9 mouse cellular contexts compared by ENCODE assay signal in genomic region chr1:192822652-192823525, GRCm38 (mm10). TPM values are rescaled to one million over a fixed set of nuclear protein-coding genes. Genes with fewer than 3 reads are reported as not detected.
DNase-seq lines count a peak whose midpoint lies in the region; ATAC-seq and TF ChIP-seq lines count a peak whose summit lies in the region.
"Had no signal": no experiment of that assay in that cellular context is flagged by ENCODE, and none has a peak within 500 bp of the region (broad histone marks: within the 10 kb centered on the region; RNA-seq: fewer than 3 reads in every experiment).

No protein-coding gene starts in this region.

- 15% methylated on average over 13 of the region's 13 CpGs for WGBS in embryonic facial prominence, embryonic 10.5 days
- whole genome bisulfite sequencing in kidney, embryonic 14.5 days = 18% methylated on average over 13 of the region's 13 CpGs
- WGBS in midbrain, embryonic 13.5 days = 22% methylated on average over 13 of the region's 13 CpGs
- WGBS in thymus, adult 2 months = 80% methylated on average over 13 of the region's 13 CpGs

- peak; percentile 88 for ATAC-seq in kidney, embryonic 14.5 days (ENCODE audit: low FRiP score, low TSS enrichment)
- ATAC-seq in midbrain, embryonic 13.5 days = peak; percentile 83

- peaks cover 34% of the 10 kb centered on the region for H3K4me1 ChIP-seq in embryonic facial prominence, embryonic 10.5 days
- H3K4me1 ChIP-seq in kidney, embryonic 14.5 days (ENCODE audit: control insufficient read depth, insufficient read depth, low read length) = peaks cover 13% of the 10 kb centered on the region
- H3K4me1 ChIP-seq in midbrain, embryonic 13.5 days (replicated peaks) = peaks cover 18% of the 10 kb centered on the region
- 0 out of 2 replicates have a peak, but pooled peaks cover 2% of the 10 kb centered on the region for H3K4me1 ChIP-seq in thymus, adult 2 months (replicated peaks; ENCODE audit: control insufficient read depth, insufficient read depth, low read length)

- TF ChIP-seq POLR2A in thymus, adult 2 months (IDR thresholded peaks at IDR 0.05; ENCODE audit: control insufficient read depth, extremely low read depth, insufficient read depth, low read length, poor library complexity) = no peak

- DNase-seq in adrenal gland, adult (ENCODE audit: inconsistent age in 2 of 2, low spot score in 1 of 2) = peak; percentile 16 to 46
- no peak for DNase-seq in adrenal gland, postnatal 25 days
- DNase-seq in embryonic facial prominence, embryonic 10.5 days (ENCODE audit: low spot score) = peak; percentile 81
- DNase-seq in heart, adult 8-10 months (ENCODE audit: low spot score) = peak; percentile 85
- no peak for DNase-seq in thymus, adult 2 months
- DNase-seq in spleen, adult 12 weeks (ENCODE audit: low spot score) = no peak

- no peaks in the 10 kb centered on the region; the same call in 1 of the 2 replicates for H3K9me3 ChIP-seq in embryonic facial prominence, embryonic 10.5 days
- H3K9me3 ChIP-seq in kidney, embryonic 14.5 days (ENCODE audit: control insufficient read depth, low read length) = 0 out of 2 replicates have a peak, but pooled peaks cover 3% of the 10 kb centered on the region
- H3K9me3 ChIP-seq in midbrain, embryonic 13.5 days = no peaks in the 10 kb centered on the region

- H3K27me3 ChIP-seq in embryonic facial prominence, embryonic 10.5 days (replicated peaks; ENCODE audit: low read depth, poor library complexity, severe bottlenecking) = peaks cover 23% of the 10 kb centered on the region
- H3K27me3 ChIP-seq in kidney, embryonic 14.5 days (ENCODE audit: control insufficient read depth, insufficient read depth, low read length) = no peaks in the 10 kb centered on the region
- peaks cover 6% of the 10 kb centered on the region; the same call in 1 of the 2 replicates for H3K27me3 ChIP-seq in midbrain, embryonic 13.5 days
- H3K27me3 ChIP-seq in thymus, adult 2 months (ENCODE audit: control insufficient read depth, insufficient read depth, low read length) = no peaks in the 10 kb centered on the region

- no peak overlapping the region; the same call in 1 of the 2 replicates for H3K4me2 ChIP-seq in kidney, embryonic 14.5 days (replicated peaks; ENCODE audit: low read depth, low read length)
- no peak overlapping the region for H3K4me2 ChIP-seq in midbrain, embryonic 13.5 days (replicated peaks)

- TF ChIP-seq CTCF in thymus, adult 2 months (IDR thresholded peaks at IDR 0.05; ENCODE audit: borderline replicate concordance, control insufficient read depth, extremely low read depth, insufficient read depth, low read length, poor library complexity) = no peak

- peak overlapping the region; percentile 34; the same call in 1 of the 2 replicates for H3K9ac ChIP-seq in kidney, embryonic 14.5 days (ENCODE audit: low read depth, low read length)
- no peak overlapping the region for H3K9ac ChIP-seq in midbrain, embryonic 13.5 days (replicated peaks)

- no peaks in the 10 kb centered on the region for H3K36me3 ChIP-seq in embryonic facial prominence, embryonic 10.5 days (replicated peaks)
- H3K36me3 ChIP-seq in kidney, embryonic 14.5 days (ENCODE audit: control insufficient read depth, insufficient read depth, low read length) = no peaks in the 10 kb centered on the region
- no peaks in the 10 kb centered on the region for H3K36me3 ChIP-seq in midbrain, embryonic 13.5 days
- H3K36me3 ChIP-seq in thymus, adult 2 months (ENCODE audit: control insufficient read depth, insufficient read depth, low read length) = no peaks in the 10 kb centered on the region

- peak overlapping the region; percentile 87 for H3K27ac ChIP-seq in embryonic facial prominence, embryonic 10.5 days (replicated peaks)
- H3K27ac ChIP-seq in kidney, embryonic 14.5 days (ENCODE audit: low read depth, low read length) = peak overlapping the region; percentile 86
- peak overlapping the region; percentile 81 for H3K27ac ChIP-seq in midbrain, embryonic 13.5 days
- no peak overlapping the region for H3K27ac ChIP-seq in thymus, adult 2 months (ENCODE audit: control insufficient read depth, insufficient read depth, low read length)
- H3K27ac ChIP-seq: macrophage had no signal

- peak overlapping the region; percentile 21; the same call in 1 of the 2 replicates for H3K4me3 ChIP-seq in embryonic facial prominence, embryonic 10.5 days
- H3K4me3 ChIP-seq in kidney, embryonic 14.5 days (ENCODE audit: low read length) = no peak overlapping the region
- no peak overlapping the region for H3K4me3 ChIP-seq in midbrain, embryonic 13.5 days (replicated peaks)
- H3K4me3 ChIP-seq in thymus, adult 2 months (ENCODE audit: control insufficient read depth, insufficient read depth, low read length) = no peak overlapping the region

RNA-seq across cellular contexts. Expression of gene Sertad4, which starts 32.7 kb away (rescaled TPM):
- 10.1 and 18.8 TPM in 2 replicates for total RNA-seq in adrenal gland, postnatal 25 days (2021)
- 23.6 and 33.4 TPM in 2 replicates for polyA plus RNA-seq in embryonic facial prominence, embryonic 10.5 days (2016; fragmentation: Nextera tagmentation; extraction: Ambion mirVana)
- total RNA-seq in heart, adult 8-10 months (2022) = 1 to 10 TPM; 2.4 to 4.5 (median 3.1) TPM
- polyA plus RNA-seq in kidney, embryonic 14.5 days (2014; fragmentation: Nextera tagmentation; extraction: Ambion mirVana) = 15.7 and 23.9 TPM in 2 replicates
- 33.2 and 38.7 TPM in 2 replicates for polyA plus RNA-seq in midbrain, embryonic 13.5 days (2015; fragmentation: Nextera tagmentation; extraction: Ambion mirVana)
- 1.6 and 2.3 TPM in 2 replicates for polyA plus RNA-seq in thymus, adult 2 months (2012; rRNA removed)
- polyA plus RNA-seq: macrophage had no signal

RNA-seq across cellular contexts. Expression of gene Hhat, which starts 51.9 kb away (rescaled TPM):
- 5.7 and 8.3 TPM in 2 replicates for total RNA-seq in adrenal gland, postnatal 25 days (2021)
- 9.3 and 9.9 TPM in 2 replicates for polyA plus RNA-seq in embryonic facial prominence, embryonic 10.5 days (2016; fragmentation: Nextera tagmentation; extraction: Ambion mirVana)
- 1 to 10 TPM; 2.1 to 3.6 (median 2.8) TPM for total RNA-seq in heart, adult 8-10 months (2022)
- polyA plus RNA-seq in kidney, embryonic 14.5 days (2014; fragmentation: Nextera tagmentation; extraction: Ambion mirVana) = 11.4 and 16.5 TPM in 2 replicates
- 5.5 and 5.9 TPM in 2 replicates for polyA plus RNA-seq in midbrain, embryonic 13.5 days (2015; fragmentation: Nextera tagmentation; extraction: Ambion mirVana)
- 5.8 and 6.6 TPM in 2 replicates for polyA plus RNA-seq in thymus, adult 2 months (2012; rRNA removed)

Comparison
In these comparisons a context has a peak if more than half of its experiments do, and no peak if none do; other contexts are left out.
1. DNase-seq: peak in adrenal gland, adult (2 of 2), embryonic facial prominence, embryonic 10.5 days (single experiment) and heart, adult 8-10 months (single experiment); none in adrenal gland, postnatal 25 days (single experiment), thymus, adult 2 months (single experiment) and spleen, adult 12 weeks (single experiment).